Mouse (Mus musculus): ENCODE measurements around the gene Fam90a1b.
"Not testable (repeated sequence)": the region's sequence is repeated elsewhere in the genome, so short reads cannot be mapped to it uniquely, and the experiment has no call there.

The Fam90a1b gene

GRCm38 (mm10) chrX:94366670-94367241, at the start of gene Fam90a1b, which contains the start of gene Apoo:
Gene Fam90a1b, minus strand, starts transcription at chrX:94366777.
Gene Apoo, plus strand, starts transcription at chrX:94367117.
- peak; percentile 95 to 97 for DNase-seq

GRCm38 (mm10) chrX:94408975-94409374, 42.4 kb upstream of the Fam90a1b start:
- no peak for DNase-seq

- DNase-seq, result no peak
Observed at GRCm38 (mm10) chrX:94378734-94379133, 12.2 kb upstream of the Fam90a1b start.

GRCm38 (mm10) chrX:94367248-94367647, 671 bp upstream of the Fam90a1b start:
- peak; percentile 67 for DNase-seq

- peak; percentile 19 to 26 for DNase-seq
Observed at GRCm38 (mm10) chrX:94366029-94366428, 548 bp downstream of the Fam90a1b start.

GRCm38 (mm10) chrX:94365381-94365925, 1.1 kb downstream of the Fam90a1b start:
- no peak for DNase-seq

- DNase-seq, result not testable (repeated sequence)
Observed at GRCm38 (mm10) chrX:94343638-94344037, 22.9 kb downstream of the Fam90a1b start.

GRCm38 (mm10) chrX:94321036-94321902, 45.3 kb downstream of the Fam90a1b start:
- DNase-seq, result no peak
